Mouse (Mus musculus) neural tube, embryonic 14.5 days (tissue): ENCODE data around the gene Gm45808. TPM values are rescaled to one million over a fixed set of nuclear protein-coding genes. Genes with fewer than 3 reads are reported as not detected.

Experiments used
- ATAC-seq: fragments of 200-750 bp; cut with Nextera tagmentation; 2 replicates; pipeline ENCODE4 v1.8.0; 2017; ENCODE audit warnings: low read depth, mild to moderate bottlenecking, moderate TSS enrichment, moderate library complexity
- H3K27ac ChIP-seq: fragments of 300-500 bp; sonication (generic); 2 replicates; pipeline ENCODE4 v1.5.1; 2014; ENCODE audit warnings: low read depth, mild to moderate bottlenecking, control low read depth, low read length, moderate library complexity, mixed read lengths
- H3K27me3 ChIP-seq: fragments of 300-500 bp; sonication (generic); 2 replicates; pipeline ENCODE4 v1.6.1; 2014; ENCODE audit warnings: low read length; ENCODE audit not compliant: control insufficient read depth, insufficient read depth
- H3K36me3 ChIP-seq: fragments of 300-500 bp; sonication (generic); 2 replicates; pipeline ENCODE4 v1.6.1; 2014; ENCODE audit warnings: low read length, mixed read lengths; ENCODE audit not compliant: control insufficient read depth, insufficient read depth
- H3K4me1 ChIP-seq: fragments of 300-500 bp; sonication (generic); 2 replicates; pipeline ENCODE4 v1.6.1; 2014; ENCODE audit warnings: low read length; ENCODE audit not compliant: control insufficient read depth, insufficient read depth
- H3K4me2 ChIP-seq: fragments of 300-500 bp; sonication (generic); 2 replicates; pipeline ENCODE4 v1.6.1; 2014; ENCODE audit warnings: mild to moderate bottlenecking, low read depth, low read length, control low read depth
- H3K4me3 ChIP-seq: fragments of 300-500 bp; sonication (generic); 2 replicates; pipeline ENCODE4 v1.5.1; 2014; ENCODE audit warnings: low read depth, low read length, control low read depth, mixed read lengths
- H3K9ac ChIP-seq: fragments of 300-500 bp; sonication (generic); replicated peaks from 2 replicates; pipeline ENCODE4 v1.6.1; 2014; ENCODE audit warnings: low read depth, mild to moderate bottlenecking, control low read depth, low read length, mixed read lengths
- H3K9me3 ChIP-seq: fragments of 300-500 bp; sonication (generic); 2 replicates; pipeline ENCODE4 v1.6.1; 2016; ENCODE audit warnings: low read length; ENCODE audit not compliant: control insufficient read depth
- WGBS: fragments of 180-500 bp; shearing (Covaris S2); extraction: QIAGEN DNeasy Blood & Tissue Kit; methylation state at CpG from one replicate; pipeline ENCODE4 v1.1.7; 2014; 5-methylcytosine and 5-hydroxymethylcytosine counted together
- polyA plus RNA-seq: library from polyadenylated mRNA; unstranded; fragments of >200 nt; fragmentation: Nextera tagmentation; extraction: Ambion mirVana; gene quantifications from 2 replicates; pipeline ENCODE4 v1.2.1, GENCODE M21; 2014

Gm45808 gene
- polyA plus RNA-seq, 1 experiment from 2014 or later: not detected

- H3K27ac ChIP-seq: no peak overlapping the region
These were observed 28.8 kb upstream of the Gm45808 start for GRCm38 (mm10) chr7:45515436-45515835.

GRCm38 (mm10) chr7:45514411-45514810 is 27.8 kb upstream of the Gm45808 start:
- H3K4me1 ChIP-seq: peaks cover 3% of the 10 kb centered on the region
- 89% methylated on average over 7 of the region's 7 CpGs for WGBS
- no peak overlapping the region for H3K4me2 ChIP-seq
- no peak overlapping the region for H3K4me3 ChIP-seq
- H3K36me3 ChIP-seq: no peaks in the 10 kb centered on the region
- ATAC-seq: no peak
- H3K27ac ChIP-seq: no peak overlapping the region
- no peaks in the 10 kb centered on the region for H3K27me3 ChIP-seq
- no peak overlapping the region for H3K9ac ChIP-seq
- H3K9me3 ChIP-seq: no peaks in the 10 kb centered on the region

More at GRCm38 (mm10) chr7:45515436-45515835, 28.8 kb upstream of the Gm45808 start:
- no peak overlapping the region for H3K4me2 ChIP-seq
- H3K9ac ChIP-seq: no peak overlapping the region
- no peak overlapping the region for H3K4me3 ChIP-seq
- WGBS: 35% methylated on average over 16 of the region's 16 CpGs
- H3K4me1 ChIP-seq: no peaks in the 10 kb centered on the region
- no peaks in the 10 kb centered on the region for H3K27me3 ChIP-seq
- ATAC-seq: no peak
- H3K9me3 ChIP-seq: no peaks in the 10 kb centered on the region
- H3K36me3 ChIP-seq: no peaks in the 10 kb centered on the region

- no peaks in the 10 kb centered on the region for H3K9me3 ChIP-seq
These were observed 23.5 kb upstream of the Gm45808 start, which contains the start of gene Nucb1 for GRCm38 (mm10) chr7:45509912-45510787. TSS of gene Nucb1 (minus strand) at chr7:45510406.

GRCm38 (mm10) chr7:45509181-45509882 is 22.7 kb upstream of the Gm45808 start:
- Histone ChIP-seq H3K27me3 (no peaks in the 10 kb centered on the region), H3K9me3 (no peaks in the 10 kb centered on the region), H3K9ac (peak overlapping the region; percentile 76), H3K27ac (peak overlapping the region; percentile 8; the same call in 1 of the 2 replicates), H3K36me3 (no peaks in the 10 kb centered on the region), H3K4me1 (peaks cover 10% of the 10 kb centered on the region), H3K4me2 (peak overlapping the region; percentile 97), H3K4me3 (peak overlapping the region; percentile 68)
- 37% methylated on average over 19 of the region's 19 CpGs for WGBS
- ATAC-seq: no peak; the same call in none of the 2 replicates

More at GRCm38 (mm10) chr7:45509912-45510787, 23.5 kb upstream of the Gm45808 start, which contains the start of gene Nucb1:
- no peaks in the 10 kb centered on the region for H3K27me3 ChIP-seq
- WGBS: under 1% methylated on average over 44 of the region's 44 CpGs
- peak; percentile 92 for ATAC-seq
- peak within 1 kb of the TSS; percentile 68 for H3K4me3 ChIP-seq
- peak within 1 kb of the TSS; percentile 8 for H3K27ac ChIP-seq
- H3K36me3 ChIP-seq: no peaks in the 10 kb centered on the region
- peak within 1 kb of the TSS; percentile 97 for H3K4me2 ChIP-seq
- H3K4me1 ChIP-seq: peaks cover 10% of the 10 kb centered on the region
- H3K9ac ChIP-seq: peak within 1 kb of the TSS; percentile 76

GRCm38 (mm10) chr7:45508561-45508960 is 21.9 kb upstream of the Gm45808 start:
- H3K27me3 ChIP-seq: no peaks in the 10 kb centered on the region
- H3K9me3 ChIP-seq: no peaks in the 10 kb centered on the region
- no peak overlapping the region for H3K27ac ChIP-seq
- no peak overlapping the region for H3K9ac ChIP-seq
- H3K4me1 ChIP-seq: peaks cover 10% of the 10 kb centered on the region
- 82% methylated on average over 6 of the region's 6 CpGs for WGBS
- no peak overlapping the region for H3K4me3 ChIP-seq
- no peaks in the 10 kb centered on the region for H3K36me3 ChIP-seq
- H3K4me2 ChIP-seq: no peak overlapping the region; the same call in 1 of the 2 replicates
- ATAC-seq: no peak

GRCm38 (mm10) chr7:45507583-45507982 is 21.0 kb upstream of the Gm45808 start:
- Histone ChIP-seq H3K9me3 (no peaks in the 10 kb centered on the region), H3K27ac (no peak overlapping the region), H3K4me3 (no peak overlapping the region), H3K9ac (no peak overlapping the region), H3K27me3 (no peaks in the 10 kb centered on the region), H3K4me2 (no peak overlapping the region), H3K4me1 (peaks cover 10% of the 10 kb centered on the region), H3K36me3 (0 out of 2 replicates have a peak, but pooled peaks cover 2% of the 10 kb centered on the region)
- no peak for ATAC-seq
- WGBS: 91% methylated on average over 6 of the region's 6 CpGs

GRCm38 (mm10) chr7:45498427-45498826 is 11.8 kb upstream of the Gm45808 start:
- Histone ChIP-seq H3K27ac (no peak overlapping the region), H3K36me3 (peaks cover 51% of the 10 kb centered on the region), H3K4me2 (no peak overlapping the region), H3K27me3 (no peaks in the 10 kb centered on the region), H3K4me3 (no peak overlapping the region), H3K9me3 (no peaks in the 10 kb centered on the region), H3K4me1 (no peaks in the 10 kb centered on the region), H3K9ac (no peak overlapping the region)
- ATAC-seq: no peak
- 99% methylated on average over 6 of the region's 6 CpGs for WGBS

- Histone ChIP-seq H3K27me3 (no peaks in the 10 kb centered on the region), H3K36me3 (peaks cover 55% of the 10 kb centered on the region), H3K9me3 (no peaks in the 10 kb centered on the region), H3K4me1 (peaks cover 4% of the 10 kb centered on the region; the same call in 1 of the 2 replicates), H3K4me2 (no peak overlapping the region), H3K27ac (no peak overlapping the region), H3K9ac (no peak overlapping the region), H3K4me3 (no peak overlapping the region)
- no peak for ATAC-seq
- WGBS: 86% methylated on average over 9 of the region's 9 CpGs
These were observed 7.9 kb upstream of the Gm45808 start for GRCm38 (mm10) chr7:45494548-45494947.
